Mouse (Mus musculus): Measurements from ENCODE around the gene Sh3bgr.

GRCm38 (mm10) chr16:96154476-96154875 is 45.8 kb upstream of the Sh3bgr start:
- TF ChIP-seq POLR2A (IDR thresholded peaks at IDR 0.05; ENCODE audit: low read depth, low read length) (no peak), CTCF (IDR thresholded peaks at IDR 0.05; ENCODE audit: borderline replicate concordance, insufficient read depth, low read length) (no peak)
